Mouse (Mus musculus) heart, postnatal 0 days (tissue): Measurements from ENCODE around the gene Ndel1. TPM values are rescaled to one million over a fixed set of nuclear protein-coding genes. Genes with fewer than 3 reads are reported as not detected.

Source experiments
- ATAC-seq: fragments of 200-750 bp; cut with Nextera tagmentation; 2 replicates; pipeline ENCODE4 v1.8.0; 2017; ENCODE audit warnings: low read depth, moderate number of reproducible peaks, moderate library complexity; ENCODE audit not compliant: insufficient read depth
- DNase-seq: peaks from one replicate; pipeline ENCODE4 v3.0.0-alpha.2; 2016; ENCODE audit warnings: low spot score
- H3K27ac ChIP-seq: fragments of 300-500 bp; sonication (generic); 2 replicates; pipeline ENCODE4 v1.5.1; 2014; ENCODE audit warnings: low read depth, mild to moderate bottlenecking
- H3K27me3 ChIP-seq: fragments of 300-500 bp; sonication (generic); 2 replicates; pipeline ENCODE4 v1.6.1; 2014; ENCODE audit warnings: low read length, mixed read lengths; ENCODE audit not compliant: control insufficient read depth, insufficient read depth
- H3K36me3 ChIP-seq: fragments of 300-500 bp; sonication (generic); replicated peaks from 2 replicates; pipeline ENCODE4 v1.6.1; 2014; ENCODE audit warnings: low read length, mixed read lengths; ENCODE audit not compliant: control insufficient read depth, insufficient read depth
- H3K4me1 ChIP-seq: fragments of 300-500 bp; sonication (generic); 2 replicates; pipeline ENCODE4 v1.6.1; 2014; ENCODE audit warnings: antibody characterized with exemption; ENCODE audit not compliant: control insufficient read depth, insufficient read depth
- H3K4me2 ChIP-seq: fragments of 300-500 bp; sonication (generic); 2 replicates; pipeline ENCODE4 v1.6.1; 2014; ENCODE audit warnings: low read depth, mild to moderate bottlenecking, low read length, moderate library complexity
- H3K4me3 ChIP-seq: fragments of 300-500 bp; sonication (generic); 2 replicates; pipeline ENCODE4 v1.5.1; 2014; ENCODE audit warnings: low read depth, low read length
- H3K9ac ChIP-seq: fragments of 300-500 bp; sonication (generic); replicated peaks from 2 replicates; pipeline ENCODE4 v1.6.1; 2014; ENCODE audit warnings: low read depth, low read length, mixed read lengths
- H3K9me3 ChIP-seq: fragments of 300-500 bp; sonication (generic); replicated peaks from 2 replicates; pipeline ENCODE4 v1.6.1; 2016; ENCODE audit warnings: low read length; ENCODE audit not compliant: control insufficient read depth
- CTCF ChIP-seq: IDR thresholded peaks from 2 replicates; pipeline ENCODE4 v1.5.1; 2016; ENCODE audit warnings: antibody characterized with exemption, control low read depth, low read depth
- EP300 ChIP-seq: IDR thresholded peaks from 2 replicates; pipeline ENCODE4 v1.6.1; 2016; ENCODE audit warnings: antibody characterized with exemption, low read depth
- WGBS: fragments of 180-500 bp; shearing (Covaris S2); extraction: QIAGEN DNeasy Blood & Tissue Kit; methylation state at CpG from one replicate; pipeline ENCODE4 v1.1.7; 2014; 5-methylcytosine and 5-hydroxymethylcytosine counted together
- polyA plus RNA-seq: library from polyadenylated mRNA; unstranded; fragments of >200 nt; fragmentation: Nextera tagmentation; extraction: Ambion mirVana; gene quantifications from 2 replicates; pipeline ENCODE4 v1.2.1, GENCODE M21; 2015
- total RNA-seq: library from RNA; depleted of rRNA; stranded (reverse); fragments of >200 nt; gene quantifications from 2 replicates; pipeline ENCODE4 v1.2.3, GENCODE M21; 2014; ENCODE audit warnings: low replicate concordance

The Ndel1 gene
- total and polyA plus RNA-seq, 2 experiments from 2014 or later, result 62.3 to 130 TPM

DNA sequence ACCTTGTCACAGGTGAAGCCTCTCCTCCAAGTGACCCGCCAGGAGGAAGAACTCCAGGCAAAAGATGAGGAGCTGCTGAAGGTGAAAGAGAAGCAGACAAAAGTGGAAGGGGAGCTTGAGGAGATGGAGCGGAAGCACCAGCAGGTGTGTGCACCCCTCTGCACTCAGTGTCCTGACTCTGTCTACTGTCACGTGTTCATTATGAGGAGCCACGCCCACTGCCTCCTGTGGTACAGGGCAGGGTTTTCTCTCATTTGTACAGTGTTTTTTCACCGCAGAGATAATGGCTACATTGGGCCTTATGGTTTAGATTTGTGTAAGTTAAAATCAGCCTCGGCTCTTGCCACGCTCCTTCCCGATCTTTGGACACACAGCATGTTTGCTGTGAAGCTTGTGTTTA is 85.8 kb downstream of the Ndel1 start:
- DNase-seq, result no peak
- H3K4me2 ChIP-seq, result no peak overlapping the region
- peaks cover 91% of the 10 kb centered on the region for H3K36me3 ChIP-seq

DNA sequence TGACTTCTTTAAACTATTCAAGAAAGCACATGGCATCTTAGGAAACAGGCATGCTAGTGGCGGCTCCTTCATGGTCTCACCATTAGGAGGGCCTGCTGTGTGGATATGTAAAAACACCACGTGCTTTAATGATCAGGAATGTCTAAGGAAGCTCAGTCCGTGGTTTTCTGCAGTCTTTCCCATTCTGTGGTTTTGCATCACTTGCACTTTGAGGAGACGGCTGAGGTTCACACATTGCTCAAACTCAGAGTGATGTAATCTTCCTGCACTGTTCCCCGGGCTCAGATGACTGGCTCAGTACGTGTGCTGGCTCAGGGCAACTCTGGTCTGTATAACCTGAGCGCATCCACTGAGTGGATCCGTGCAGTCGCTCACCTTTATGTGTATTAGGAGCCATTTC is 89.3 kb downstream of the Ndel1 start:
- WGBS, result 77% methylated on average over 9 of the region's 9 CpGs
- H3K36me3 ChIP-seq, result peaks cover 72% of the 10 kb centered on the region

More for the DNA sequence above, 85.8 kb downstream of the Ndel1 start:
- WGBS, result 84% methylated on average over 8 of the region's 8 CpGs
- Histone ChIP-seq H3K9ac (no peak overlapping the region), H3K9me3 (no peaks in the 10 kb centered on the region), H3K27me3 (no peaks in the 10 kb centered on the region), H3K4me3 (no peak overlapping the region), H3K4me1 (0 out of 2 replicates have a peak, but pooled peaks cover under 1% of the 10 kb centered on the region), H3K27ac (no peak overlapping the region)
- no peak for ATAC-seq
- TF ChIP-seq CTCF (no peak), EP300 (no peak)

DNA sequence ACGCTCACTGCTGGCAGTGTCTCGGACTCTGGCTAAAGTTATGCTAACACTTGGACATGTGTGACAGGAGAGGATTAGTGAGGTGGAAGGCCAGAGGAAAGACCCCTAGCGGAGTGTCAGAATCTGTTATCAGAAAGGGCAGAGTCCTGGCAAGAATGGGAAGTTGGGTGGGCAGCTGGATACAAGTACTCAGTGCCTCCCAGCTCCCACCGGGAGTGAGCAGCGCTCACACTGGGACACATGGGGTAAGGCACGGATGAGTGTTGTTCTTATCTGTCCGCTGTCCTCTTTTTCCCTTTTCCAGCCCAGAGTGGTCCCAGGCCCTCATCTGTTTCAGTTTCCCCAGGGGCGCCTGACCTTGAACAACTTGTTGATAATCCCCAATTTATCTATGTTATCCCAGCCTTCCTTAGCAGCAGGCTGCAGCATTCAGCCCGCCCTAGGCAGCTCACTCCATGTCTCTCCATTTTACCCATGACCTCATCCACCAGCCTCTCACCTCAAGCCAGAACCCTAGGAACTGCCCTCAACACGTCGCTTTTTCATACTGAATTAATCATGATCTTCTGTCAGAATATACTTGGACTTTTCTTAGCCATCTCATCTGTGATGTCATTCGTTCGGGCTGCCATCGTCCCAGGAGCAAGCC is 91.1 kb downstream of the Ndel1 start:
- H3K4me2 ChIP-seq, result peak overlapping the region; percentile 3
- ATAC-seq (peak; percentile 77), DNase-seq (peak; percentile 74)
- no peak overlapping the region; the same call in 1 of the 2 replicates for H3K9ac ChIP-seq
- H3K27ac ChIP-seq, result peak overlapping the region; percentile 66
- TF ChIP-seq EP300 (no peak), CTCF (no peak)
- H3K4me1 ChIP-seq, result peaks cover 11% of the 10 kb centered on the region
- H3K27me3 ChIP-seq, result no peaks in the 10 kb centered on the region
- no peak overlapping the region for H3K4me3 ChIP-seq
- WGBS, result 29% methylated on average over 14 of the region's 14 CpGs
- H3K36me3 ChIP-seq, result peaks cover 68% of the 10 kb centered on the region
- H3K9me3 ChIP-seq, result no peaks in the 10 kb centered on the region

More for the DNA sequence above, 89.3 kb downstream of the Ndel1 start:
- peaks cover 11% of the 10 kb centered on the region for H3K4me1 ChIP-seq
- H3K9ac ChIP-seq, result no peak overlapping the region
- no peaks in the 10 kb centered on the region for H3K9me3 ChIP-seq
- ATAC-seq (no peak), DNase-seq (no peak)
- H3K27ac ChIP-seq, result no peak overlapping the region
- no peak overlapping the region for H3K4me2 ChIP-seq
- no peak for TF ChIP-seq CTCF
- TF ChIP-seq EP300, result no peak
- no peak overlapping the region for H3K4me3 ChIP-seq
- no peaks in the 10 kb centered on the region for H3K27me3 ChIP-seq

DNA sequence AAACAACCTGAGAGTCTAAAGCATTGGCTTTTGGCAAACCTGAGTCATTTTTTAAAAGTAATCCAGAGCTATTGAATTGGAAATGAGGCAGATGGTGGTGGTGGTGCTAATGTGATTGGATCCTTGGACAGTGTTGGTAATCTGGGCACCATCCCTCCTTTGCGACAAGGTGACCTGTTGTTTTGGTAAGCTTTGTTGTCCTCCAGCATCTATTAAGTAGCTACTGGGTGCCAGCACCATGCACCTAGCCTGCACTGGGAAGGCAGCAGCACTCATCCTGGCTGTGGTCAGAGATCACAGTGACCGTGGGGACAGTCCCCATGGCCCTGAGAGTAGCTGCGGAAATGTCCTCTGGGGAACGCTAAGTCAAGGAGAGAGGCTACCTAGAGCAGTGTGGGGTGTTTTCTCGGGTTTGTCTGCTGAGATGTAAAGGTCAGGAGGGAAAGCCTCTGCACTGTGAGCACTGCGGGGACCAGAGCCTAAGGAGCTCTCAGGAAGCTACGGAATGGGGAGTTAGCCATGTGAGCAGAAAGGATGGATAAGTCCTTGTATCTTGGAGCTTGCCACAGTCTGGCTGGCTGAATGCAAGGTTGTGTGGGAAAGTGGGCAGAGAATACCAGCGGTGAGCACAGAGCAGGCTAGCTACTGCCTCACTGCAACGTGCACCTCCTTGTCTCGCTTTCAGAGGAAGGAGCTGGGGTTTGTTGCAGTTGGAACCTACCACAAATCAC is 91.8 kb downstream of the Ndel1 start:
- ATAC-seq, result peak; percentile 22
- Histone ChIP-seq H3K27ac (peak overlapping the region; percentile 66), H3K36me3 (peaks cover 68% of the 10 kb centered on the region), H3K9ac (no peak overlapping the region; the same call in 1 of the 2 replicates), H3K4me1 (peaks cover 11% of the 10 kb centered on the region), H3K9me3 (no peaks in the 10 kb centered on the region), H3K27me3 (no peaks in the 10 kb centered on the region), H3K4me2 (peak overlapping the region; percentile 3; the same call in 1 of the 2 replicates), H3K4me3 (no peak overlapping the region)
- no peak for DNase-seq
- 40% methylated on average over 10 of the region's 10 CpGs for WGBS
- TF ChIP-seq CTCF (no peak), EP300 (no peak)

DNA sequence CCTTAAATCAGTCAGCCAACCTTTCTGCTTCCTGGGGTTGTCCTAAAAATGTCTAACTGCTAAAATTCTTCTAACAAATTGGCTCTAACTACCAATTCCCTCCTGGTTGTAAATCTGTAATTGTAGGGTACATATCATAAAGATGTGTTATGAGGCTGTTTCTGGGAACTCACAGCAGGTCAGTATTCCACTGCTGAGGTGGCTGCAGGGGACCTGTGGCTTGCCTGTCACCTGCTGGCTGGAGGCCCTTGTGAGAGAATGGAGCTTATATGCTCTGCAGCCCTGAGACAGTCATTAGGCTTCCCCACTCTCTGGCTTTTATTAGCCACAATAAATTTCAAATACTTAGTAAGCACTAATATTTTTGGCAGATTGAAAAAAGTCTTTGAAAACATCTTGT is 92.8 kb downstream of the Ndel1 start:
- Histone ChIP-seq H3K4me3 (no peak overlapping the region), H3K9ac (no peak overlapping the region), H3K4me2 (no peak overlapping the region), H3K9me3 (no peaks in the 10 kb centered on the region), H3K27me3 (no peaks in the 10 kb centered on the region), H3K4me1 (peaks cover 11% of the 10 kb centered on the region), H3K27ac (no peak overlapping the region), H3K36me3 (peaks cover 68% of the 10 kb centered on the region)
- ATAC-seq, result no peak
- DNase-seq, result no peak
- TF ChIP-seq CTCF (no peak), EP300 (no peak)
